Mouse (Mus musculus): Measurements from ENCODE around the gene Hmga1b.

GRCm38 (mm10) chr11:120713580-120714518, 48.7 kb upstream of the Hmga1b start, which contains the start of the genes Cenpx and Lrrc45:
- TF ChIP-seq CTCF (IDR thresholded peaks at IDR 0.05; ENCODE audit: borderline replicate concordance, insufficient read depth, low read depth, low read length), result no peak
- TF ChIP-seq POLR2A (IDR thresholded peaks at IDR 0.05; ENCODE audit: borderline replicate concordance, insufficient read depth, low read length), result peak; percentile 40; the same call in 1 of the 2 replicates

All from cerebellum, adult 2 months (tissue).